Mouse (Mus musculus): ENCODE measurements around the gene Rnf214. TPM values are rescaled to one million over a fixed set of nuclear protein-coding genes. Genes with fewer than 3 reads are reported as not detected.
A peak's percentile ranks its signal among the peaks of the same experiment; 100 is the strongest.
"Not testable (repeated sequence)": the region's sequence is repeated elsewhere in the genome, so short reads cannot be mapped to it uniquely, and the experiment has no call there.

Rnf214 gene
- polyA plus RNA-seq, 1 experiment from 2014 or later: 42.9 TPM

GRCm38 (mm10) chr9:45846891-45847460 lies 59.7 kb downstream of the Rnf214 start:
- H3K36me3 ChIP-seq (ENCODE audit: control insufficient read depth, insufficient read depth, low read length): peaks cover 4% of the 10 kb centered on the region; the same call in 1 of the 2 replicates
- no peak overlapping the region for H3K9ac ChIP-seq (ENCODE audit: low read length)
- H3K9me3 ChIP-seq (ENCODE audit: control insufficient read depth, low read length): no peaks in the 10 kb centered on the region
- no peak overlapping the region for H3K4me3 ChIP-seq (ENCODE audit: control insufficient read depth in 1 of 2, insufficient read depth in 1 of 2, low read depth in 1 of 2, low read length in 2 of 2)
- 91% methylated on average over 5 of the region's 5 CpGs for WGBS
- peaks cover 32 to 36% of the 10 kb centered on the region in 2 experiments for H3K4me1 ChIP-seq (ENCODE audit: control insufficient read depth in 2 of 2, insufficient read depth in 2 of 2, low read length in 2 of 2)
- no peak overlapping the region for H3K4me2 ChIP-seq (ENCODE audit: low read length)
- no peak for ATAC-seq (ENCODE audit: insufficient number of reproducible peaks, insufficient read depth, low FRiP score, low read depth)
- no peak overlapping the region for H3K27ac ChIP-seq (replicated peaks in 1 of 2; ENCODE audit: control insufficient read depth in 1 of 2, insufficient read depth in 1 of 2, low read depth in 2 of 2, low read length in 2 of 2)
- no peaks in the 10 kb centered on the region for H3K27me3 ChIP-seq (ENCODE audit: control insufficient read depth, insufficient read depth, low read length)

DNA sequence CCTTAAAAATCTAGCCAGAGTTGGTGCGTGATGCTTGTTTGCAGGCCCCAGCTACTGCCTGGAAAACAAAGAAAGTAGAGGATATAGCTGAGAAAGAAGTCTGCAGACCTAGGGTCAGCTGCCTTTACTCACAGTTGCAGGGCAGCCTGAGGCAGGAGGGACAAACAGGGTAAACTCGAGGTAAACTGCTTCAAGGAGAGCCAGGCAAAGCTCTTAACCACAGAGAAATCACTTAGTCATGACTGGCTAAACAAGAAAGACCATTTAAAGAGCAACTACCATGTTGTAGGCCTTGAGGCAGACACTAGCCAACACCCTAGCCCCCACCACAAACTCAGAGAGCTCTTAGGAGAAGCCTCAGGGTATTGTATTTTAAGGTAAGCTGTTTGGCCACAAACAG lies 60.5 kb downstream of the Rnf214 start:
- H3K27ac ChIP-seq (replicated peaks in 1 of 2; ENCODE audit: control insufficient read depth in 1 of 2, insufficient read depth in 1 of 2, low read depth in 2 of 2, low read length in 2 of 2); H3K36me3 ChIP-seq (ENCODE audit: control insufficient read depth, insufficient read depth, low read length); H3K4me3 ChIP-seq (ENCODE audit: control insufficient read depth in 1 of 2, insufficient read depth in 1 of 2, low read depth in 1 of 2, low read length in 2 of 2); H3K9ac ChIP-seq (ENCODE audit: low read length); ATAC-seq (ENCODE audit: insufficient number of reproducible peaks, insufficient read depth, low FRiP score, low read depth); H3K4me2 ChIP-seq (ENCODE audit: low read length); H3K27me3 ChIP-seq (ENCODE audit: control insufficient read depth, insufficient read depth, low read length); H3K9me3 ChIP-seq (ENCODE audit: control insufficient read depth, low read length): not testable (repeated sequence)
- H3K4me1 ChIP-seq (ENCODE audit: control insufficient read depth in 2 of 2, insufficient read depth in 2 of 2, low read length in 2 of 2): peaks cover 29 to 30% of the 10 kb centered on the region in 2 experiments
- WGBS: 74% methylated on average over 2 of the region's 2 CpGs

DNA sequence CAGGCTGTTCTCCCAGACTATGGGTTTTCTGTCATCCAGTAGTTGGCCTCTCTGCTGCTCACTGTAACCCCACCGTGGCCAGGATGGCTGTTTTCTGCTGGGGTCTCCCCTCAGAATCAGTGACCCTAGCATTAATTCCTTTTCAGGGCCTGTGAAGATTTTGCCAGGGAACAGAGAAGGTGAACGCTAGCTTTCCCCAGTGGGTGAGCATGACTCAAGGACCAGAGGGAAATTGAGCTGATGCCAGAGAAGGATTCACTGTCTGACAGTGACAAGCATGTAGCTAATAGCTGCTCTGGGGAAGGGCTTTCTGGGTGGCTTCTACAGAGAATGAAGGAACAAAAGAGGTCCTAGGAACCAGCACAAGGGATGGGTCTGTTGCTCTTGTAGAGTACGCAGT lies 61.2 kb downstream of the Rnf214 start:
- H3K4me3 ChIP-seq (ENCODE audit: control insufficient read depth in 1 of 2, insufficient read depth in 1 of 2, low read depth in 1 of 2, low read length in 2 of 2): no peak overlapping the region
- H3K36me3 ChIP-seq (ENCODE audit: control insufficient read depth, insufficient read depth, low read length): peaks cover 4% of the 10 kb centered on the region; the same call in 1 of the 2 replicates
- no peaks in the 10 kb centered on the region for H3K9me3 ChIP-seq (ENCODE audit: control insufficient read depth, low read length)
- no peak for ATAC-seq (ENCODE audit: insufficient number of reproducible peaks, insufficient read depth, low FRiP score, low read depth)
- no peaks in the 10 kb centered on the region for H3K27me3 ChIP-seq (ENCODE audit: control insufficient read depth, insufficient read depth, low read length)
- WGBS: 86% methylated on average over 3 of the region's 3 CpGs
- peaks cover 26 to 30% of the 10 kb centered on the region in 2 experiments for H3K4me1 ChIP-seq (ENCODE audit: control insufficient read depth in 2 of 2, insufficient read depth in 2 of 2, low read length in 2 of 2)
- no peak overlapping the region for H3K9ac ChIP-seq (ENCODE audit: low read length)
- H3K4me2 ChIP-seq (ENCODE audit: low read length): no peak overlapping the region
- H3K27ac ChIP-seq (replicated peaks in 1 of 2; ENCODE audit: control insufficient read depth in 1 of 2, insufficient read depth in 1 of 2, low read depth in 2 of 2, low read length in 2 of 2): no peak overlapping the region

- H3K27me3 ChIP-seq (ENCODE audit: control insufficient read depth, insufficient read depth, low read length): no peaks in the 10 kb centered on the region
Measured at GRCm38 (mm10) chr9:45843780-45844179, 62.9 kb downstream of the Rnf214 start.

GRCm38 (mm10) chr9:45843007-45843406 lies 63.7 kb downstream of the Rnf214 start:
- peaks cover 4% of the 10 kb centered on the region; the same call in 1 of the 2 replicates for H3K36me3 ChIP-seq (ENCODE audit: control insufficient read depth, insufficient read depth, low read length)
- H3K9me3 ChIP-seq (ENCODE audit: control insufficient read depth, low read length): no peaks in the 10 kb centered on the region
- H3K27me3 ChIP-seq (ENCODE audit: control insufficient read depth, insufficient read depth, low read length): no peaks in the 10 kb centered on the region
- no peak overlapping the region for H3K9ac ChIP-seq (ENCODE audit: low read length)
- H3K4me2 ChIP-seq (ENCODE audit: low read length): no peak overlapping the region
- 79% methylated on average over 5 of the region's 5 CpGs for WGBS
- H3K4me1 ChIP-seq (ENCODE audit: control insufficient read depth in 2 of 2, insufficient read depth in 2 of 2, low read length in 2 of 2): peaks cover 14 to 21% of the 10 kb centered on the region in 2 experiments
- H3K4me3 ChIP-seq (ENCODE audit: control insufficient read depth in 1 of 2, insufficient read depth in 1 of 2, low read depth in 1 of 2, low read length in 2 of 2): no peak overlapping the region
- no peak for ATAC-seq (ENCODE audit: insufficient number of reproducible peaks, insufficient read depth, low FRiP score, low read depth)
- no peak overlapping the region for H3K27ac ChIP-seq (replicated peaks in 1 of 2; ENCODE audit: control insufficient read depth in 1 of 2, insufficient read depth in 1 of 2, low read depth in 2 of 2, low read length in 2 of 2)

More at GRCm38 (mm10) chr9:45843780-45844179, 62.9 kb downstream of the Rnf214 start:
- no peak overlapping the region for H3K4me3 ChIP-seq (ENCODE audit: control insufficient read depth in 1 of 2, insufficient read depth in 1 of 2, low read depth in 1 of 2, low read length in 2 of 2)
- H3K9ac ChIP-seq (ENCODE audit: low read length): no peak overlapping the region
- no peak overlapping the region for H3K27ac ChIP-seq (replicated peaks in 1 of 2; ENCODE audit: control insufficient read depth in 1 of 2, insufficient read depth in 1 of 2, low read depth in 2 of 2, low read length in 2 of 2)
- H3K36me3 ChIP-seq (ENCODE audit: control insufficient read depth, insufficient read depth, low read length): peaks cover 4% of the 10 kb centered on the region; the same call in 1 of the 2 replicates
- no peak for ATAC-seq (ENCODE audit: insufficient number of reproducible peaks, insufficient read depth, low FRiP score, low read depth)
- no peaks in the 10 kb centered on the region for H3K9me3 ChIP-seq (ENCODE audit: control insufficient read depth, low read length)
- H3K4me2 ChIP-seq (ENCODE audit: low read length): no peak overlapping the region
- WGBS: 97% methylated on average over 1 of the region's 1 CpGs
- peaks cover 19 to 27% of the 10 kb centered on the region in 2 experiments for H3K4me1 ChIP-seq (ENCODE audit: control insufficient read depth in 2 of 2, insufficient read depth in 2 of 2, low read length in 2 of 2)

DNA sequence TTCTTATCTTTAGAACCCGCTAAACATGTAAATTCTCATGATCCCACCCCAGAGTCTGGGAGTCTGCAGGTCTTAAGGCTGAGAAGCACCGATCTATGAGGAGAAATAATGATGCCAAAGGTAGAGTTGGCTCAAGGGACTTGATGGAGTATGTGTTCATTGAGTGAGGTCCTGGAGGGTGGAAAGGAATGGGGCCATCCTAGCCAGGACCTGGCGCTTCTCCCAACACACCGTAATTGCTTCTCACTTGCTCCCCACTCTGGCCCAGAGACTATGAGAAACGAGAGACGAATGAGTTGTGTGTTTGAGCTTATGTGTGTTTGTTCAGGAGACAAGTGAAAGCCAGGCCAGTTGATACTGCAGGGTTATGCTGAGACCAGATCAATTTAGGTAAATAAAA lies 65.3 kb downstream of the Rnf214 start:
- no peak for ATAC-seq (ENCODE audit: insufficient number of reproducible peaks, insufficient read depth, low FRiP score, low read depth)
- Histone ChIP-seq H3K9me3 (ENCODE audit: control insufficient read depth, low read length) (no peaks in the 10 kb centered on the region), H3K9ac (ENCODE audit: low read length) (no peak overlapping the region), H3K27me3 (ENCODE audit: control insufficient read depth, insufficient read depth, low read length) (no peaks in the 10 kb centered on the region), H3K27ac (replicated peaks in 1 of 2; ENCODE audit: control insufficient read depth in 1 of 2, insufficient read depth in 1 of 2, low read depth in 2 of 2, low read length in 2 of 2) (no peak overlapping the region), H3K4me1 (ENCODE audit: control insufficient read depth in 2 of 2, insufficient read depth in 2 of 2, low read length in 2 of 2) (peaks cover 14 to 21% of the 10 kb centered on the region in 2 experiments), H3K4me3 (ENCODE audit: control insufficient read depth in 1 of 2, insufficient read depth in 1 of 2, low read depth in 1 of 2, low read length in 2 of 2) (no peak overlapping the region), H3K4me2 (ENCODE audit: low read length) (no peak overlapping the region), H3K36me3 (ENCODE audit: control insufficient read depth, insufficient read depth, low read length) (peaks cover 4% of the 10 kb centered on the region; the same call in 1 of the 2 replicates)
- WGBS: 83% methylated on average over 6 of the region's 6 CpGs

DNA sequence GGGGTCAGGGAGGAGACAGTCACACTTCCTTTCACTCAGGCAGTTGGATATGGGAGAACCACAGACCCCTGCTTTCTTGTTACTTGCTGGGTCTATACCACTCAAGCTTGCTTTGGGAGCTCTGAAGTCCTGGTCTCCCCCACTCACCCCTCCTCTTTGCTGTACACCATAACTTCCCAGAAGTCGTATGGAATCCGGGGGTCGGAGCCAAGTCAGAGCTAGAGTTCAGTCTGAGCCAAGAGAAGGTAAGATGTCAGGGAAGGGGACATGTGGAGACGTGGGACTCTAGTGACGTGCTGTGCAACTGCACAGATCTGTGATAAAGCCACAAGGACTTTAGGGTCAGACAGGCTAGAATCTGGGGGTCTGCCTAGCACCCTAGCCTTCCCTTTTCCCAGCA lies 66.4 kb downstream of the Rnf214 start:
- 32% methylated on average over 5 of the region's 5 CpGs for WGBS
- no peak for ATAC-seq (ENCODE audit: insufficient number of reproducible peaks, insufficient read depth, low FRiP score, low read depth)
- no peaks in the 10 kb centered on the region for H3K9me3 ChIP-seq (ENCODE audit: control insufficient read depth, low read length)
- 0 out of 2 replicates have a peak, but pooled peaks cover 4% of the 10 kb centered on the region for H3K36me3 ChIP-seq (ENCODE audit: control insufficient read depth, insufficient read depth, low read length)
- peak overlapping the region; percentile 85 for H3K4me2 ChIP-seq (ENCODE audit: low read length)
- peak overlapping the region; percentile 87 for H3K9ac ChIP-seq (ENCODE audit: low read length)
- H3K27me3 ChIP-seq (ENCODE audit: control insufficient read depth, insufficient read depth, low read length): no peaks in the 10 kb centered on the region
- peak overlapping the region; percentile 88 to 89 for H3K4me3 ChIP-seq (ENCODE audit: control insufficient read depth in 1 of 2, insufficient read depth in 1 of 2, low read depth in 1 of 2, low read length in 2 of 2)
- peaks cover 14 to 21% of the 10 kb centered on the region in 2 experiments for H3K4me1 ChIP-seq (ENCODE audit: control insufficient read depth in 2 of 2, insufficient read depth in 2 of 2, low read length in 2 of 2)
- H3K27ac ChIP-seq (replicated peaks in 1 of 2; ENCODE audit: control insufficient read depth in 1 of 2, insufficient read depth in 1 of 2, low read depth in 2 of 2, low read length in 2 of 2): 0 out of 4 replicates have a peak overlapping the region, but pooled peaks of 1 of the 2 experiments have one; percentile 17

GRCm38 (mm10) chr9:45839982-45840300 lies 66.8 kb downstream of the Rnf214 start:
- WGBS: 46% methylated on average over 7 of the region's 7 CpGs
- H3K9ac ChIP-seq (ENCODE audit: low read length): peak overlapping the region; percentile 87
- 0 out of 2 replicates have a peak, but pooled peaks cover 4% of the 10 kb centered on the region for H3K36me3 ChIP-seq (ENCODE audit: control insufficient read depth, insufficient read depth, low read length)
- 0 out of 4 replicates have a peak overlapping the region, but pooled peaks of 1 of the 2 experiments have one; percentile 17 for H3K27ac ChIP-seq (replicated peaks in 1 of 2; ENCODE audit: control insufficient read depth in 1 of 2, insufficient read depth in 1 of 2, low read depth in 2 of 2, low read length in 2 of 2)
- ATAC-seq (ENCODE audit: insufficient number of reproducible peaks, insufficient read depth, low FRiP score, low read depth): no peak
- no peaks in the 10 kb centered on the region for H3K27me3 ChIP-seq (ENCODE audit: control insufficient read depth, insufficient read depth, low read length)
- H3K4me1 ChIP-seq (ENCODE audit: control insufficient read depth in 2 of 2, insufficient read depth in 2 of 2, low read length in 2 of 2): peaks cover 14 to 21% of the 10 kb centered on the region in 2 experiments
- no peaks in the 10 kb centered on the region for H3K9me3 ChIP-seq (ENCODE audit: control insufficient read depth, low read length)
- H3K4me3 ChIP-seq (ENCODE audit: control insufficient read depth in 1 of 2, insufficient read depth in 1 of 2, low read depth in 1 of 2, low read length in 2 of 2): peak overlapping the region; percentile 88 to 89
- H3K4me2 ChIP-seq (ENCODE audit: low read length): peak overlapping the region; percentile 85

Measured in heart, embryonic 14.5 days (tissue).